Mouse (Mus musculus): ENCODE results near the gene Abcg2. TPM values are rescaled to one million over a fixed set of nuclear protein-coding genes. Genes with fewer than 3 reads are reported as not detected.

The Abcg2 gene
- total RNA-seq, 2 experiments from 2014 or later, result 296 to 799 TPM

GRCm38 (mm10) chr6:58735090-58735489, 150.8 kb downstream of the Abcg2 start:
- ATAC-seq (replicated peaks; ENCODE audit: low FRiP score, poor library complexity, severe bottlenecking), result no peak

Other genes starting within 250 kb of the Abcg2 start
- gene Vmn1r30, start 141.1 kb upstream of the Abcg2 start, total RNA-seq (2015; ENCODE audit: low replicate concordance), result not detected in 2 replicates
- gene Vmn1r30, start 141.1 kb upstream of the Abcg2 start, total RNA-seq (2017; ENCODE audit: low replicate concordance), result not detected in 2 replicates
- not detected in 2 replicates for gene Vmn1r31, start 109.2 kb upstream of the Abcg2 start, total RNA-seq (2015; ENCODE audit: low replicate concordance)
- not detected in 2 replicates for gene Vmn1r31, start 109.2 kb upstream of the Abcg2 start, total RNA-seq (2017; ENCODE audit: low replicate concordance)
- gene Herc3, start 246.9 kb downstream of the Abcg2 start, total RNA-seq (2015; ENCODE audit: low replicate concordance), result 7.6 and 15.1 TPM in 2 replicates
- 2.3 and 19.8 TPM in 2 replicates for gene Herc3, start 246.9 kb downstream of the Abcg2 start, total RNA-seq (2017; ENCODE audit: low replicate concordance)